ENCODE assay signal across 29 mouse cellular contexts in genomic region chr2:60351781-60352180, GRCm38 (mm10). TPM values are rescaled to one million over a fixed set of nuclear protein-coding genes. Genes with fewer than 3 reads are reported as not detected.
DNase-seq lines count a peak whose midpoint lies in the region; ATAC-seq lines count a peak whose summit lies in the region.
"Had no signal": no experiment of that assay in that cellular context is flagged by ENCODE, and none has a peak within 500 bp of the region (broad histone marks: within the 10 kb centered on the region; RNA-seq: fewer than 3 reads in every experiment).

No protein-coding gene starts in this region.

- intact Hi-C loops in heart, postnatal 14 days (cut with DNase I): no loop called here

- H3K27ac ChIP-seq in heart, embryonic 10.5 days: no peak overlapping the region
- H3K27ac ChIP-seq in kidney, embryonic 15.5 days: no peak overlapping the region
- H3K27ac ChIP-seq in midbrain, embryonic 16.5 days (ENCODE audit: low read length): no peak overlapping the region
- H3K27ac ChIP-seq: embryonic facial prominence, embryonic 10.5 days; embryonic facial prominence, embryonic 13.5 days; forebrain, embryonic 12.5 days; forebrain, embryonic 15.5 days; heart, adult 2 months; heart, embryonic 15.5 days; hindbrain, embryonic 14.5 days; hindbrain, postnatal 0 days had no signal

- H3K4me1 ChIP-seq in heart, embryonic 10.5 days: peaks cover 10% of the 10 kb centered on the region
- H3K4me1 ChIP-seq in kidney, embryonic 15.5 days: no peaks in the 10 kb centered on the region; the same call in 1 of the 2 replicates
- H3K4me1 ChIP-seq in midbrain, embryonic 16.5 days (ENCODE audit: control insufficient read depth, insufficient read depth, low read length): peaks cover 7% of the 10 kb centered on the region; the same call in 1 of the 2 replicates

- WGBS in heart, embryonic 10.5 days: 79% methylated on average over 8 of the region's 8 CpGs
- WGBS in kidney, embryonic 15.5 days: 40% methylated on average over 8 of the region's 8 CpGs
- 80% methylated on average over 8 of the region's 8 CpGs for WGBS in midbrain, embryonic 16.5 days

- H3K9ac ChIP-seq in kidney, embryonic 15.5 days: no peak overlapping the region
- no peak overlapping the region for H3K9ac ChIP-seq in midbrain, embryonic 16.5 days (ENCODE audit: low read depth, low read length)
- H3K9ac ChIP-seq: embryonic facial prominence, embryonic 13.5 days; forebrain, embryonic 12.5 days; forebrain, embryonic 15.5 days; heart, embryonic 12.5 days; heart, embryonic 15.5 days; hindbrain, embryonic 14.5 days had no signal

- H3K27me3 ChIP-seq in heart, embryonic 10.5 days (ENCODE audit: insufficient read depth, poor library complexity, severe bottlenecking): no peaks in the 10 kb centered on the region
- H3K27me3 ChIP-seq in kidney, embryonic 15.5 days: no peaks in the 10 kb centered on the region
- no peaks in the 10 kb centered on the region for H3K27me3 ChIP-seq in midbrain, embryonic 16.5 days (ENCODE audit: control insufficient read depth, insufficient read depth, low read depth, low read length)
- H3K27me3 ChIP-seq: embryonic facial prominence, embryonic 13.5 days; forebrain, embryonic 15.5 days; heart, embryonic 12.5 days; heart, embryonic 15.5 days had no signal

- peak; percentile 53 for DNase-seq in heart, embryonic 10.5 days (ENCODE audit: low spot score)
- no peak for DNase-seq in heart, postnatal 14 days
- DNase-seq in kidney, adult 8-10 months: peak; percentile 3 to 7
- no peak for DNase-seq in kidney, adult 18-20 months
- DNase-seq in kidney, postnatal 14 days: peak; percentile 9
- DNase-seq in cerebellum, adult 11-12 months: no peak
- DNase-seq: adrenal gland, adult 2 months; adrenal gland, postnatal 14 days; cerebellum, adult 11 months; cerebellum, adult 8-10 months; cerebellum, postnatal 10 days; cerebellum, postnatal 36 days; embryo, embryonic 11 days; gastrocnemius, postnatal 25 days; heart, adult 2 months; heart, postnatal 10 days; heart, postnatal 4 days had no signal

- no peaks in the 10 kb centered on the region for H3K9me3 ChIP-seq in heart, embryonic 10.5 days
- H3K9me3 ChIP-seq in kidney, embryonic 15.5 days (replicated peaks): no peaks in the 10 kb centered on the region
- no peaks in the 10 kb centered on the region for H3K9me3 ChIP-seq in midbrain, embryonic 16.5 days (replicated peaks; ENCODE audit: control insufficient read depth, low read length, poor library complexity, severe bottlenecking)
- H3K9me3 ChIP-seq: embryonic facial prominence, embryonic 10.5 days; embryonic facial prominence, embryonic 13.5 days; forebrain, embryonic 12.5 days; forebrain, embryonic 15.5 days; heart, embryonic 12.5 days; heart, embryonic 15.5 days had no signal

- H3K4me2 ChIP-seq in kidney, embryonic 15.5 days: no peak overlapping the region
- H3K4me2 ChIP-seq in midbrain, embryonic 16.5 days (ENCODE audit: low read length): no peak overlapping the region
- H3K4me2 ChIP-seq: embryonic facial prominence, embryonic 13.5 days; forebrain, embryonic 12.5 days; forebrain, embryonic 15.5 days; heart, embryonic 12.5 days; heart, embryonic 15.5 days; hindbrain, embryonic 14.5 days had no signal

- H3K4me3 ChIP-seq in heart, embryonic 10.5 days: no peak overlapping the region
- no peak overlapping the region for H3K4me3 ChIP-seq in kidney, embryonic 15.5 days (replicated peaks)
- no peak overlapping the region for H3K4me3 ChIP-seq in midbrain, embryonic 16.5 days (ENCODE audit: low read depth, low read length)
- H3K4me3 ChIP-seq: embryonic facial prominence, embryonic 10.5 days; embryonic facial prominence, embryonic 13.5 days; erythroblast, embryonic 14.5 days; forebrain, embryonic 12.5 days; forebrain, embryonic 15.5 days; heart, adult 2 months; heart, embryonic 12.5 days; heart, embryonic 15.5 days had no signal

- peaks cover 12% of the 10 kb centered on the region for H3K36me3 ChIP-seq in heart, embryonic 10.5 days
- H3K36me3 ChIP-seq in kidney, embryonic 15.5 days: 0 out of 2 replicates have a peak, but pooled peaks cover 5% of the 10 kb centered on the region
- H3K36me3 ChIP-seq in midbrain, embryonic 16.5 days (ENCODE audit: control insufficient read depth, insufficient read depth, low read length): no peaks in the 10 kb centered on the region
- H3K36me3 ChIP-seq: forebrain, embryonic 12.5 days; forebrain, embryonic 15.5 days; heart, embryonic 12.5 days; heart, embryonic 15.5 days had no signal

- ATAC-seq in kidney, embryonic 15.5 days (replicated peaks; ENCODE audit: low FRiP score): peak; percentile 58; the same call in 1 of the 2 replicates
- ATAC-seq in midbrain, embryonic 16.5 days: no peak
- ATAC-seq: CD4-positive, CD25-positive, alpha-beta regulatory T cell, adult 4 months; forebrain, embryonic 15.5 days; hindbrain, postnatal 0 days had no signal

RNA-seq across cellular contexts. Expression of gene Ly75, which starts 31.3 kb away (rescaled TPM):
- 5.3 and 6.6 TPM in 2 replicates for polyA plus RNA-seq in heart, embryonic 10.5 days (2016; fragmentation: Nextera tagmentation; extraction: Ambion mirVana)
- 1 to 10 TPM in 1 of 2 experiments, under 1 TPM in 1; 0.84 to 2.2 TPM for total RNA-seq in heart, postnatal 14 days (2021)
- 2.8 and 3.5 TPM in 2 replicates for polyA plus RNA-seq in kidney, embryonic 15.5 days (2015; fragmentation: Nextera tagmentation; extraction: Ambion mirVana)
- 1.6 TPM in 2 replicates for polyA plus RNA-seq in midbrain, embryonic 16.5 days (2015; fragmentation: Nextera tagmentation; extraction: Ambion mirVana)
- polyA plus RNA-seq: erythroblast, embryonic 14.5 days had no signal

Comparison
In these comparisons a context has a peak if more than half of its experiments do, and no peak if none do; other contexts are left out.
1. DNase-seq: peak in heart, embryonic 10.5 days (single experiment), kidney, adult 8-10 months (2 of 2) and kidney, postnatal 14 days (single experiment); none in heart, postnatal 14 days (0 of 2), kidney, adult 18-20 months (single experiment) and cerebellum, adult 11-12 months (single experiment).